Mouse (Mus musculus) liver, embryonic 14.5 days (tissue): ENCODE results near the gene Mre11a. TPM values are rescaled to one million over a fixed set of nuclear protein-coding genes. Genes with fewer than 3 reads are reported as not detected.

Experiments
- ATAC-seq: fragments of 200-750 bp; cut with Nextera tagmentation; 2 replicates; pipeline ENCODE4 v1.8.0; 2017; ENCODE audit warnings: moderate number of reproducible peaks, mild to moderate bottlenecking, moderate library complexity; ENCODE audit not compliant: insufficient read depth
- DNase-seq, 3 experiments: peaks; one replicate each; pipeline ENCODE4 v3.0.0-alpha.2; 2012 to 2013; ENCODE audit warnings: low read depth in 3 of 3, low spot score in 3 of 3
- H3K27ac ChIP-seq: fragments of 300-500 bp; sonication (generic); 2 replicates; pipeline ENCODE4 v1.5.1; 2014; ENCODE audit warnings: moderate library complexity, mild to moderate bottlenecking, control low read depth, inconsistent platforms
- H3K27me3 ChIP-seq: fragments of 300-500 bp; sonication (generic); 2 replicates; pipeline ENCODE4 v1.6.1; 2014; ENCODE audit warnings: mild to moderate bottlenecking, low read length, moderate library complexity; ENCODE audit not compliant: control insufficient read depth, insufficient read depth
- H3K36me3 ChIP-seq: fragments of 300-500 bp; sonication (generic); replicated peaks from 2 replicates; pipeline ENCODE4 v1.6.1; 2014; ENCODE audit warnings: low read depth; ENCODE audit not compliant: control insufficient read depth, insufficient read depth
- H3K4me1 ChIP-seq, 2 experiments: fragments of 200-500 bp in 1 of 2; fragments of 300-500 bp in 1 of 2; sonication (generic) in 1 of 2; replicated peaks; 2 replicates each; pipeline ENCODE4 v1.6.1; 2012 to 2014; ENCODE audit warnings: antibody characterized with exemption in 1 of 2, inconsistent platforms in 1 of 2, low read length in 1 of 2; ENCODE audit not compliant: control insufficient read depth in 2 of 2, insufficient read depth in 2 of 2
- H3K4me2 ChIP-seq: fragments of 300-500 bp; sonication (generic); 2 replicates; pipeline ENCODE4 v1.6.1; 2014; ENCODE audit warnings: low read depth, mild to moderate bottlenecking, control low read depth, moderate library complexity
- H3K4me3 ChIP-seq, 2 experiments: fragments of 200-500 bp in 1 of 2; fragments of 300-500 bp in 1 of 2; sonication (generic) in 1 of 2; 2 replicates each; pipeline ENCODE4 v1.5.1; 2012 to 2014; ENCODE audit warnings: low read depth in 2 of 2, low read length in 2 of 2, mild to moderate bottlenecking in 2 of 2, control low read depth in 1 of 2, inconsistent platforms in 1 of 2, moderate library complexity in 1 of 2; ENCODE audit not compliant: insufficient read depth in 1 of 2
- H3K9ac ChIP-seq: fragments of 300-500 bp; sonication (generic); replicated peaks from 2 replicates; pipeline ENCODE4 v1.6.1; 2014; ENCODE audit warnings: mild to moderate bottlenecking, control low read depth, moderate library complexity
- H3K9me3 ChIP-seq: fragments of 300-500 bp; sonication (generic); 2 replicates; pipeline ENCODE4 v1.6.1; 2016; ENCODE audit warnings: low read length, mixed read lengths; ENCODE audit not compliant: control insufficient read depth
- CTCF ChIP-seq: IDR thresholded peaks from 2 replicates; pipeline ENCODE4 v1.5.1; 2016; ENCODE audit warnings: antibody characterized with exemption, low read depth, control low read depth
- EP300 ChIP-seq: IDR thresholded peaks from 2 replicates; pipeline ENCODE4 v1.6.1; 2016; ENCODE audit warnings: antibody characterized with exemption, low read depth
- WGBS: fragments of 180-500 bp; shearing (Covaris S2); extraction: QIAGEN DNeasy Blood & Tissue Kit; methylation state at CpG from one replicate; pipeline ENCODE4 v1.1.7; 2014; ENCODE audit not compliant: insufficient replicate concordance; 5-methylcytosine and 5-hydroxymethylcytosine counted together
- polyA plus RNA-seq, 2 experiments: library from polyadenylated mRNA; depleted of rRNA in 1 of 2; stranded (reverse) in 1 of 2; unstranded in 1 of 2; fragments of >200 nt; fragmentation: Nextera tagmentation in 1 of 2; extraction: Ambion mirVana in 1 of 2; gene quantifications; 2 replicates each; pipeline versions ENCODE4 v1.2.1 to v1.2.3; 2012 to 2014

Mre11a gene
- polyA plus RNA-seq, 2 experiments: 7.1 to 12.9 TPM

DNA sequence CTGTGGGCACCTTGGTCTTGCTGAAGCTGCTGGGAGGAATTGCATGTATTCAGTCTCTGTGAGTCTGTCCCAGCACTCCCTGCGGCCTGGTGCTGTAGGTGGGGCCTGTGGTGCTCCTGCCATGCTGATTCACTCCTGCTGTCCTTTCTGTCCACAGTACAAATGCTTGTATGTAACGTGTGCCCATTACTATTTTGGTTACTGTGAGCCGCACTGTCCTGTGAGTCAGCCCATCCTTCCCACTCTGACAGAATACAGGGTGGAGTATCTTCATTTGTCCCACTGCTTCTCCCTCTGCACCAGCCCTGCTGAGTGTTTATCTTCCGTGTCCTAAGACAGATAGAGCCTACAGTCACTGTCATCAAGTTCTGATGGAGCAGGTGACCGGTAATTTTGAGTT lies 25.7 kb downstream of the Mre11a start:
- Histone ChIP-seq H3K4me1 (no peaks in the 10 kb centered on the region), H3K27ac (no peak overlapping the region), H3K9ac (no peak overlapping the region), H3K36me3 (peaks cover 53% of the 10 kb centered on the region), H3K27me3 (no peaks in the 10 kb centered on the region), H3K9me3 (no peaks in the 10 kb centered on the region), H3K4me3 (no peak overlapping the region), H3K4me2 (no peak overlapping the region)
- TF ChIP-seq EP300 (no peak), CTCF (no peak)
- DNase-seq: no peak
- ATAC-seq: no peak
- 84% methylated on average over 5 of the region's 5 CpGs for WGBS

DNA sequence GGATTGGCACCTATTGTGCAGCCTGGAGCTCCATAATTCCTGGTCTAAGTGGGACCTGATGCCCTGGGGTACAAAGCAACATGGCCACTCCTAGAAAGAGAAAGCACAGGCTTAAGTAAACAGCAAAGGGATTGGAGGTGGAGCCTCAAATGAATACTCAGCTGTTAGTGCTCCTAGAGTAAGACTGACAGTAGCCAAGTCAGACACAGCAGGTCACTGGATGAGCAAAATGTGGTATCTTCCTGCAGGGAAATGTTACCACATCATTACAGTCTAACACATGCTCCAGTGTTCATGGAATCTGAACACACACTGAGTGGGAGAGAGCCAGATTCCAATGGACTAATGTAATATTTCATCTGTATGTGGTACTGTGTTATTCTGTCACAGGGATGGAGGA lies 36.9 kb downstream of the Mre11a start:
- no peak overlapping the region for H3K27ac ChIP-seq
- no peak overlapping the region for H3K4me2 ChIP-seq
- H3K27me3 ChIP-seq: no peaks in the 10 kb centered on the region
- H3K4me1 ChIP-seq: no peaks in the 10 kb centered on the region
- H3K36me3 ChIP-seq: peaks cover 49% of the 10 kb centered on the region
- H3K9ac ChIP-seq: no peak overlapping the region
- no peak for TF ChIP-seq EP300
- TF ChIP-seq CTCF: no peak
- ATAC-seq (no peak), DNase-seq (no peak)
- H3K4me3 ChIP-seq: no peak overlapping the region
- no peaks in the 10 kb centered on the region for H3K9me3 ChIP-seq

GRCm38 (mm10) chr9:14824840-14825239 lies 40.4 kb downstream of the Mre11a start:
- Histone ChIP-seq H3K27ac (no peak overlapping the region), H3K36me3 (peaks cover 38% of the 10 kb centered on the region), H3K4me2 (no peak overlapping the region), H3K4me1 (no peaks in the 10 kb centered on the region), H3K9ac (no peak overlapping the region), H3K27me3 (no peaks in the 10 kb centered on the region), H3K9me3 (no peaks in the 10 kb centered on the region), H3K4me3 (no peak overlapping the region)
- DNase-seq (no peak), ATAC-seq (no peak)
- no peak for TF ChIP-seq EP300
- no peak for TF ChIP-seq CTCF
- 79% methylated on average over 5 of the region's 5 CpGs for WGBS

- Histone ChIP-seq H3K9me3 (no peaks in the 10 kb centered on the region), H3K4me2 (no peak overlapping the region), H3K4me3 (no peak overlapping the region), H3K27ac (no peak overlapping the region), H3K9ac (no peak overlapping the region), H3K4me1 (no peaks in the 10 kb centered on the region), H3K36me3 (peaks cover 45% of the 10 kb centered on the region), H3K27me3 (no peaks in the 10 kb centered on the region)
- ATAC-seq (no peak), DNase-seq (no peak)
- 77% methylated on average over 2 of the region's 2 CpGs for WGBS
- TF ChIP-seq EP300 (no peak), CTCF (no peak)
Observed at GRCm38 (mm10) chr9:14827875-14828274, 43.4 kb downstream of the Mre11a start.

GRCm38 (mm10) chr9:14832046-14832445 lies 47.6 kb downstream of the Mre11a start:
- 73% methylated on average over 5 of the region's 5 CpGs for WGBS
- H3K4me2 ChIP-seq: no peak overlapping the region
- 0 out of 2 replicates have a peak, but pooled peaks have one; percentile 20 for TF ChIP-seq CTCF
- no peak for TF ChIP-seq EP300
- DNase-seq: no peak
- H3K9ac ChIP-seq: no peak overlapping the region
- no peaks in the 10 kb centered on the region for H3K9me3 ChIP-seq
- no peaks in the 10 kb centered on the region for H3K27me3 ChIP-seq
- no peak overlapping the region for H3K4me3 ChIP-seq
- no peaks in the 10 kb centered on the region for H3K4me1 ChIP-seq
- ATAC-seq: no peak
- peaks cover 44% of the 10 kb centered on the region for H3K36me3 ChIP-seq
- no peak overlapping the region for H3K27ac ChIP-seq
